ENCODE assay signal across 9 mouse cellular contexts in genomic region chr2:34106837-34107565, GRCm38 (mm10).
DNase-seq lines count a peak whose midpoint lies in the region; ATAC-seq lines count a peak whose summit lies in the region.
"Had no signal": no experiment of that assay in that cellular context is flagged by ENCODE, and none has a peak within 500 bp of the region (broad histone marks: within the 10 kb centered on the region; RNA-seq: fewer than 3 reads in every experiment).

No protein-coding gene starts in this region.

- H3K27ac ChIP-seq in kidney, embryonic 15.5 days = no peak overlapping the region
- peak overlapping the region; percentile 94 for H3K27ac ChIP-seq in hindbrain, embryonic 14.5 days
- peak overlapping the region; percentile 91 for H3K27ac ChIP-seq in midbrain, embryonic 16.5 days (ENCODE audit: low read length)
- H3K27ac ChIP-seq: heart, embryonic 13.5 days had no signal

- WGBS in kidney, embryonic 15.5 days = 20% methylated on average over 15 of the region's 15 CpGs
- WGBS in hindbrain, embryonic 14.5 days = 10% methylated on average over 15 of the region's 15 CpGs
- whole genome bisulfite sequencing in midbrain, embryonic 16.5 days = 10% methylated on average over 15 of the region's 15 CpGs

- H3K9ac ChIP-seq in kidney, embryonic 15.5 days = no peak overlapping the region
- H3K9ac ChIP-seq in hindbrain, embryonic 14.5 days = peak overlapping the region; percentile 39
- peak overlapping the region; percentile 44 for H3K9ac ChIP-seq in midbrain, embryonic 16.5 days (ENCODE audit: low read depth, low read length)
- H3K9ac ChIP-seq: heart, embryonic 13.5 days had no signal

- peaks cover 32% of the 10 kb centered on the region; the same call in 1 of the 2 replicates for H3K27me3 ChIP-seq in kidney, embryonic 15.5 days
- no peaks in the 10 kb centered on the region for H3K27me3 ChIP-seq in hindbrain, embryonic 14.5 days (ENCODE audit: control insufficient read depth, insufficient read depth, low read length)
- no peaks in the 10 kb centered on the region for H3K27me3 ChIP-seq in midbrain, embryonic 16.5 days (ENCODE audit: control insufficient read depth, insufficient read depth, low read depth, low read length)

- no peaks in the 10 kb centered on the region for H3K9me3 ChIP-seq in kidney, embryonic 15.5 days (replicated peaks)
- H3K9me3 ChIP-seq in hindbrain, embryonic 14.5 days (ENCODE audit: control insufficient read depth, low read length) = no peaks in the 10 kb centered on the region
- no peaks in the 10 kb centered on the region for H3K9me3 ChIP-seq in midbrain, embryonic 16.5 days (replicated peaks; ENCODE audit: control insufficient read depth, low read length, poor library complexity, severe bottlenecking)
- H3K9me3 ChIP-seq: heart, embryonic 13.5 days had no signal

- peak overlapping the region; percentile 20 for H3K4me3 ChIP-seq in kidney, embryonic 15.5 days (replicated peaks)
- H3K4me3 ChIP-seq in hindbrain, embryonic 14.5 days (replicated peaks; ENCODE audit: low read length) = peak overlapping the region; percentile 10; the same call in 1 of the 2 replicates
- peak overlapping the region; percentile 16; the same call in 1 of the 2 replicates for H3K4me3 ChIP-seq in midbrain, embryonic 16.5 days (ENCODE audit: low read depth, low read length)
- H3K4me3 ChIP-seq: heart, embryonic 13.5 days had no signal

- 0 out of 2 replicates have a peak, but pooled peaks have one; percentile 12 for ATAC-seq in kidney, embryonic 15.5 days (replicated peaks; ENCODE audit: low FRiP score)
- ATAC-seq in hindbrain, embryonic 14.5 days (ENCODE audit: low FRiP score) = peak; percentile 66
- ATAC-seq in midbrain, embryonic 16.5 days = peak; percentile 37; the same call in 1 of the 2 replicates

- peak overlapping the region; percentile 51 for H3K4me2 ChIP-seq in kidney, embryonic 15.5 days
- H3K4me2 ChIP-seq in hindbrain, embryonic 14.5 days (replicated peaks) = peak overlapping the region; percentile 45
- peak overlapping the region; percentile 48 for H3K4me2 ChIP-seq in midbrain, embryonic 16.5 days (ENCODE audit: low read length)
- H3K4me2 ChIP-seq: heart, embryonic 13.5 days had no signal

- no peaks in the 10 kb centered on the region for H3K36me3 ChIP-seq in kidney, embryonic 15.5 days
- no peaks in the 10 kb centered on the region for H3K36me3 ChIP-seq in hindbrain, embryonic 14.5 days (replicated peaks; ENCODE audit: control insufficient read depth, insufficient read depth)
- no peaks in the 10 kb centered on the region for H3K36me3 ChIP-seq in midbrain, embryonic 16.5 days (ENCODE audit: control insufficient read depth, insufficient read depth, low read length)
- H3K36me3 ChIP-seq: heart, embryonic 13.5 days had no signal

- H3K4me1 ChIP-seq in kidney, embryonic 15.5 days = peaks cover 22% of the 10 kb centered on the region
- peaks cover 36% of the 10 kb centered on the region for H3K4me1 ChIP-seq in hindbrain, embryonic 14.5 days (replicated peaks; ENCODE audit: control insufficient read depth, insufficient read depth, low read length)
- H3K4me1 ChIP-seq in midbrain, embryonic 16.5 days (ENCODE audit: control insufficient read depth, insufficient read depth, low read length) = peaks cover 20% of the 10 kb centered on the region
- H3K4me1 ChIP-seq: heart, embryonic 13.5 days had no signal

- DNase-seq in kidney, postnatal 10 days = no peak
- DNase-seq in embryo, embryonic 10.5 days (ENCODE audit: low spot score) = peak; percentile 67
- peak; percentile 72 for DNase-seq in hindbrain, embryonic 14.5 days (ENCODE audit: low spot score)
- DNase-seq in spleen, adult 18-20 months = no peak
- no peak for DNase-seq in frontal cortex, postnatal 10 days (ENCODE audit: low spot score in 2 of 2)
- DNase-seq in thymus, postnatal 25 days = no peak

Comparison
In these comparisons a context has a peak if more than half of its experiments do, and no peak if none do; other contexts are left out.
1. ATAC-seq: peak in every context shown above with its lines; median percentile 66 in hindbrain, embryonic 14.5 days; 37 in midbrain, embryonic 16.5 days; 12 in kidney, embryonic 15.5 days.
2. DNase-seq: peak in embryo, embryonic 10.5 days (single experiment) and hindbrain, embryonic 14.5 days (single experiment); none in kidney, postnatal 10 days (single experiment), spleen, adult 18-20 months (0 of 2), frontal cortex, postnatal 10 days (0 of 2) and thymus, postnatal 25 days (single experiment).
3. Peak in every context shown above with its lines, with median percentiles within 50 percentile points of each other: H3K4me2 ChIP-seq and H3K4me3 ChIP-seq.